Mouse (Mus musculus) mouse embryonic stem cell (cell line): ENCODE measurements around the gene Rsl24d1.
"Not testable (repeated sequence)": the region's sequence is repeated elsewhere in the genome, so short reads cannot be mapped to it uniquely, and the experiment has no call there.

Source experiments
- in situ Hi-C, 2 experiments: fragments of 300-500 bp; cut with MboI; formaldehyde crosslinking; loops; 1 replicate in 1 of 2; 3 replicates in 1 of 2; pipeline ENCODE4 v1.14.3; 2019 to 2020; ENCODE audit warnings: low sequenced_read_pairs in 2 of 2, low pct_unique_long_range_greater_than_20kb in 1 of 2, mixed read lengths in 1 of 2; ENCODE audit not compliant: unreplicated experiment in 1 of 2

Gene Rsl24d1

DNA sequence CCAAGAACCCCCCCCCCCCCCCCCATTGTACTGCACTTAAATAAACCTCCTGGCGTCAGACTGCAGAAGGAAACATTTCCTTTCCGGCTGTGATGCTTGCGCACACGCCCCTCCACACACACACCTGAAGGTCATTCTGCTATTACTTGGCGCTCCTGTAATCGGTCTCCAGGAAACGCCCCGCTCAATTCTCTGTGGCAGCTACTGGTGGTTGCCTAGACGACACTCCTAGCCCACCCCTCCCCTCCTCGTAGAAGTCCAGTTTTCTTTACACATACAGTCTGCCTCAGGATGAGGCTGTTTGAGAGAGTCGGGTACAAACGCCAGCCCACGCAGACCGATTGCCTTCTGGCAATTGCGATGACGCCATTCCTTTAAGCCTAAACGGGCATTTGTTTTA lies 18.6 kb upstream of the Rsl24d1 start:
- in situ Hi-C loops = loop anchor here (5.0 kb wide), 2 partner anchors 52 to 122 kb away; partner anchors contain the start of genes Pigb (in 2 of the 2) and Rab27a (in 2 of the 2)

DNA sequence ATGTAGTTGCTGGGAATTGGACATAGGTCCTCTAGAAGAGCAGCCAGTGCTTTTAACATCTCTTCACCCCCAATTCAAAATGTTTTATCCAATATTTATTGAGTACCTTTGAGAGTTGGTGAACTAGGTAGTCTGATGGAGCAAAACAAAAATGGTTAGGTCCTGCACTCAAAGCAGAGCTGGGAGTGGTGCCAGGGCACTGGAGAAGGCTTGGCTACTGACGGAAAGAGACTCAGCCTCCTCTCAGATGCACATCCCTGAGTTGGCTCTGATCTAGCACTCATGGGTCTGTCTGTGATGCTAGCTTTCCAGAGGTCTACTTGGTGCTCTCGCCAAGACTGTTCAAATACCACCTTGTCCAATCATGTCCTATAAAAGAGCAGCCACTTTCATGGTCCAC lies 15.3 kb upstream of the Rsl24d1 start:
- in situ Hi-C loops = no loop called here

DNA sequence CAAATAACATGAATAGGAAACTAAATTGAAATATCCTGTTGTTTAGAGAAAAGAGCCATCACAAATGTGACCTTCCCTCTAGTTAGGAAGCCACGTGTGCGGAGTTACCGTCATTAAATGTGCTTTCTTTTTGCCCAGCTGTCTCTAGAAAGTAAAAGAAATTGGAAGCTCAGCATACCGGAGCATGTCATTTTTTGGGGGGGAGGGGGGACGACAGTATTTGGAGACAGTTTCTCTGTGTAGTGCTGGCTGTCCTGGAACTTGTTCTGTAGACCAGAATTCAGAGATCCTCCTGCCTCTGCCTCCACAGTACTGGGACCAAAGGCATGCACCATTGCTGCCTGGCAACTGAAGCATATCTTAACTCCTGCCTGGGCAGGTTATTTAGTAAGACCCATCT lies 11.7 kb upstream of the Rsl24d1 start, which contains the start of gene Khdc3:
Gene Khdc3 (plus strand): TSS at position 301 of the 400 bp plus-strand sequence.
- in situ Hi-C loops = no loop called here

DNA sequence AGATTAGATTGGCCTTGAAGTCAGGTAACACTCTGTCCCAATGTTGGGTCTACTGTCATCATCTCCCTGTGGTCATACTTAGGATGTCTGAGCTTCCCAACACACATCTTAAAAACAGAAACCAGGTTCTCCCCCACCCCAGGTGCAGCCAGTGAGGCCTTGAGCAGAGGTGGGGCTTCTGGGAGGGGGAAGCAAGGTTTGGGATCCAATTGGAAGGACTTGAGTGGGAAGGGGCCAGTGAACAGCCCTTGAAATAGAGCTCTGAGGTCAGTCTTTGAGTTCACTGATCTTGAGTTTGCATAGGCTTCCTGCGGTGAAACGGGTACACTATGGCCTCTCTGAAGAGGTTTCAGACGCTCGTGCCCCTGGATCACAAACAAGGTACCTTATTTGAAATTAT lies 11.0 kb upstream of the Rsl24d1 start, which contains the start of gene Gm20509:
Gene Gm20509 (plus strand): TSS at position 290 of the 400 bp plus-strand sequence.
- in situ Hi-C loops = no loop called here

DNA sequence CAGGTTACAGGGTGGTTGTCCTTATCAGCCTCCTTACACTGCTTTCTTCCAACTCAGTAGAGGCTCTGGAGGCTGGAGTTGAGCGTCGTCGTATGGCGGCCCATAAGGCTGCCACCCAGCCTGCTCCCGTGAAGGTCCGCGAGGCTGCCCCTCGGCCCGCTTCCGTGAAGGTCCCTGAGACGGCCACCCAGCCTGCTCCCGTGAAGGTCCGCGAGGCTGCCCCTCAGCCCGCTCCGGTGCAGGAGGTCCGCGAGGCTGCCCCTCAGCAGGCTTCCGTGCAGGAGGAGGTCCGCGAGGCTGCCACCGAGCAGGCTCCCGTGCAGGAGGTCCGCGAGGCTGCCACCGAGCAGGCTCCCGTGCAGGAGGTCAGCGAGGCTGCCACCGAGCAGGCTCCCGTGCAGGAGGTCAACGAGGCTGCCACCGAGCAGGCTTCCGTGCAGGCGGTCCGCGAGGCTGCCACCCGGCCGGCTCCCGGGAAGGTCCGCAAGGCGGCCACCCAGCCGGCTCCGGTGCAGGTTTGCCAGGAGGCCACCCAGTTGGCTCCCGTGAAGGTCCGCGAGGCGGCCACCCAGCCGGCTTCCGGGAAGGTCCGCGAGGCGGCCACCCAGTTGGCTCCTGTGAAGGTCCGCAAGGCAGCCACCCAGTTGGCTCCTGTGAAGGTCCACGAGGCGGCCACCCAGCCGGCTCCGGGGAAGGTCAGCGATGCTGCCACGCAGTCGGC lies 9.9 kb upstream of the Rsl24d1 start:
- in situ Hi-C loops = no loop called here

DNA sequence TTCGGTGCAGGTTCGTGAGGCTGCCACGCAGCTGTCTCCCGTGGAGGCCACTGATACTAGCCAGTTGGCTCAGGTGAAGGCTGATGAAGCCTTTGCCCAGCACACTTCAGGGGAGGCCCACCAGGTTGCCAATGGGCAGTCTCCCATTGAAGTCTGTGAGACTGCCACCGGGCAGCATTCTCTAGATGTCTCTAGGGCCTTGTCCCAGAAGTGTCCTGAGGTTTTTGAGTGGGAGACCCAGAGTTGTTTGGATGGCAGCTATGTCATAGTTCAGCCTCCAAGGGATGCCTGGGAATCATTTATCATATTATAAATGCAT lies 9.4 kb upstream of the Rsl24d1 start:
- in situ Hi-C loops = no loop called here

DNA sequence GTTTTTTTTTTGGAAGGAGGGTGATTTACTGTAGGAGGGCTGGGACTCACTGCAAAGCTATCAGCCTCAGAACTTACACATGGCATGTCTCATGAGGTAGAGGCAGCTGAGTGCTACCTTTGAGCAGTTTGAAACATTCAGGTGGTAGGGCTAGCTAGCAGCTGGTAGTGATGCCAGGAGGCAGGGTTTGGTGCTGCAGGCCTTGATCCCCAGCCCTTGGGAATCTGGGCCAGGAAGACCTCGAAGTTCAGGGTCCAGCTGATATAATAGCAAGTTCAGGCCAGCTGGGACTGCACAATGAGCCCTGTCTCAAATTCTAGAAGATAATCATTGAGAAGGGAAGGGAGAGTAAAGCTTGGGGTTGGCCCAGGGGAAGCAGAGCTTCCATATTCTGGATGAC lies 8.1 kb upstream of the Rsl24d1 start:
- in situ Hi-C loops = no loop called here

DNA sequence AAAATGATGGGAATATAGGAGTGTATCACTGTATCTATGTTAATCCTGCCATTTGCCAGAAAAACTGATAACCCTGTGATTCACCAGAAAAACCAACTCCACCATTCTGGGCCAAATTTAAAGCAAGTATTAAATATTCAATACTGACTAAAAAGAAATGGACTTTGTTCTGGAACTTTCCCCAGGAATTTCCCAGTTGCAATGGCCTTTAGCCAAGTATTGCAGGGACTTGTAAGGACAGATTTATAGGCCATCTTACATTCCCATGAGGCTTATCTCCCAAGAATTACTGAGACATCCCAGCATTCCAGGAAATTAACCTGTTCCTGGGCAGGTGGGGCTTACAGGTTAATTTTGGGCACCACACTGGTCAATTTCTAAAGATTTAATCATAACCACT lies 7.5 kb upstream of the Rsl24d1 start:
- in situ Hi-C loops = no loop called here

DNA sequence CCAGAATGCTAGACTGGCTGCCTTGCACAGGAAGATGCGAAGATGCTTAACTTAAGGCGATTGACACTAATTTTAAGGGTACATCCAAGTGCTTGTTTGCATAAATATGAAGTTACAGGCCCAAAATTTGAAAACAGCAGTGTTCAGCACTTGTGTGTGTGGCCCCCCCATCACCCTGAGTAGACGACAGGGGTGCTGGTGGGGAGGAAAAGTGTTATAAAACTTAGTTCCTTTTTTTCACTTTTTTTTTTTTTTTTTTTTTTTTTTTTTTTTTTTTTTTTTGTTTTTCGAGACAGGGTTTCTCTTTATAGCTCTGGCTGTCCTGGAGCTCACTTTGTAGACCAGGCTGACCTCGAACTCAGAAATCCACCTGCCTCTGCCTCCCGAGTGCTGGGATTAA lies 3.5 kb downstream of the Rsl24d1 start:
- in situ Hi-C loops = not testable (repeated sequence)

DNA sequence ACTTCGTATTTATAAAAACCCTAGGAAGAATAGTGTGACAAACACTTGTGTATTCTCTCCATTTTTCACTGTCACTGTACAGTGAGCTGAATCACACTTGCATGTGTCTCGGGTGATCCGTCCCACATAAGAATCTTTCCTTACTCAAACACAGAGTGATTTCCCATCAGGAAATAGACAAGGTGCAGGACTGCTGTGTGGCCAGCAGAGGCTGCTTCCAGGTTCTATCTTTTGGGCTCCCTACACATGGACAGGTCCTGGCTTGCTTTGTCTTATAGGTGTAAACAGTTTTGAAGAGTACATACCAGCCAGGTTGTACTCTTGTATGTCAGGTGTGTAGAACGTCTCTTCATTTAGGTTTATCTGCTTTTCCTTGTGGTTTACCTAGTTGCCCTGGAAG lies 4.8 kb downstream of the Rsl24d1 start:
- in situ Hi-C loops = no loop called here

DNA sequence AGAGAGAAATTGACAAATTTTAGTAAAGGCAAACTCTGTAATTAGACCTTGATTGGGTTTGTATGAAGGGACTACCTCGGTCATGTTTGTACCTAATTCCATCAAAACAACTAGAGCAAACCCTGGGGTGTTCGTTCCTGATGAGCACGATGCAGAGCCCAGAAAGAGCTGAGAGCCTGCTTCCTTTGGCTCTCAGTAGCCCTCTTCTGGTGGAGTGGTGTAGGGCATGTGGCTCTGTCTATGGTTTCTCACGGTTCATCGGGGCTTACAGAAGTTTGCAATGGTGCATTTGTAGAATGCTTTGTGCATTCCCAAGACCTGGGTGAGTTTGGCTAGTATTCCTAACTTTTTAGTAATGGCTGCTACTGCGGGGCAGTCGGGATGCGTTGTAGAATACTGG lies 8.5 kb downstream of the Rsl24d1 start:
- in situ Hi-C loops = no loop called here

DNA sequence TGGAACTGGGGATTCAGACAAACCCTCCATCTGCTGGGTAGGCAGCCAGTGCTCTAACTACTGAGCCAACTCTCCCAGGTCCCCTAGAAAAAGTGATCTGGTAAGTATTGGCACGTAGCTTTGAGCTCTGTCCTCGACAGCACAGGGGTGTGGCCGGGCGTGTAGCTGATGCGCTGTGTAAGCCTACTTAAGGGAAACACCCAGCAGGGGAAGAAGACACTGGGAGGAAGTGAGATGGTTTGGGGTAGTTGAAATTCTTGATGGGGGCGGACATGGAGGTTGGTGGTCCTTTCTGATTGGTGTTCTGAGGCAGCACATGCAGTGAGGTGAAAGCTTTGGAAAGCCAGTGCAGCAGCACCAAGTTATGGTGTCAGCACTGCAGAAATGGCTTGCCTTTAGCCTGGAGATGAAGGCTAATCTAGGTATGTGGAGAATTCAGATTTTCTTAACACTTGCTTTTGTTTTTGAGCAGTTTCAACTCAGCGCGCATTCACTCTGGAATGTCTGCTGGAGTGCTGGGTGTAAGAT lies 11.9 kb downstream of the Rsl24d1 start:
- in situ Hi-C loops = no loop called here

DNA sequence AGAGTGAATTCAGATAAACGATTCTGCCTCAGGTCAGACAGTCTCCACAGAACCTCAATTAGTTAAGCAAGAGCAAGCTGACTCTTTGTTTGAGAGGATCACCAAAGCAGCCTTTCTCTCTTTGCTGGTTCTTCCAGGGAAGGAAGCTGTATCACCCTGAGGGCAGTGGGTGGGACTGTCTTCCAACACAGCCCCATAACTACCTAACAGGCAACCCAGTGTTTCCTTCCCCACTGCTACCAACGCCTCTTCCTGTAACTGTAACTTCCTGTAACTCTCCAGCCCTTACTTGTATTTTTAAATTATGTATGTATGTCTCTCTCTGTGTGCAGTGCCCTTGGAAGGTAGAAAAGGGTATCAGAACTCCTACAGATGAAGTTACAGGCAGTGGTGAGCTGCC lies 14.2 kb downstream of the Rsl24d1 start:
- in situ Hi-C loops = no loop called here

DNA sequence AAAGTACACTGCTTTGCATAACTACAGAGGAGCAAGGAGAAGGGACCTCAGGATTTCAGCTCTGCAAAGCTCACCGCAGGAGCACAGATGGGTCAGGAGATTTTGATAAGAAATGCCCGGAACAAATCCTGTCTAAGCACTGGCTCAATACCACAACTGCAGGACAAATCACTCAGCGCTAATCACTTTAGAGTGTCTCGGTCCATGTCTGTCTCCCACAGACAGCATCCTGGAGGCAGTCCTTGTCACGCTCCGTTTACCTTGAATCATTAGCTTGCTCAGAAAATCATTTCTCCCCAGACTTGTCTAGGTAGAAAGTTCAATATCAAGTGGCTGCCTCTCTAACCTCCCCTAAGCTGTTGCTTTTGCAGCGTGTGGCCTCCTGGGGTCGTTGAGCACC lies 16.6 kb downstream of the Rsl24d1 start:
- in situ Hi-C loops = no loop called here

DNA sequence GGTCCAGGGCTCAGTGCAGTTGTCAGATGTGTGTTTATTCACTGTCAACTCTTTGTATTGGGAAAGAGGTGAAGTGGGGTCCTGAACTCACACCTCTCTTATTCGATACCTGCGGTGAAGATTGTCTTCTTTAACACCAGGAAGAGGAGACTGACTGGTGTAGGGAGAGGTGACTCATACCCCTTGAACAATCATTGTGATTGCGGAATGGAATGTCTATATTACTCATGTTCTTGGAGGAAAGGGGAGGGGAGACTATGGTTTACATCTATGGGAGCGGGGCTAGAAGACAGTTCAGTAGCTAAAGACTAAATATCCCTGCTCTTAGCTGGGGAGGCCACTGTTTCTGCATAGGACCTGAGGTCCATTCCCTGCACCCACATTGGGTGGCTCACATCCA lies 17.3 kb downstream of the Rsl24d1 start:
- in situ Hi-C loops = no loop called here

DNA sequence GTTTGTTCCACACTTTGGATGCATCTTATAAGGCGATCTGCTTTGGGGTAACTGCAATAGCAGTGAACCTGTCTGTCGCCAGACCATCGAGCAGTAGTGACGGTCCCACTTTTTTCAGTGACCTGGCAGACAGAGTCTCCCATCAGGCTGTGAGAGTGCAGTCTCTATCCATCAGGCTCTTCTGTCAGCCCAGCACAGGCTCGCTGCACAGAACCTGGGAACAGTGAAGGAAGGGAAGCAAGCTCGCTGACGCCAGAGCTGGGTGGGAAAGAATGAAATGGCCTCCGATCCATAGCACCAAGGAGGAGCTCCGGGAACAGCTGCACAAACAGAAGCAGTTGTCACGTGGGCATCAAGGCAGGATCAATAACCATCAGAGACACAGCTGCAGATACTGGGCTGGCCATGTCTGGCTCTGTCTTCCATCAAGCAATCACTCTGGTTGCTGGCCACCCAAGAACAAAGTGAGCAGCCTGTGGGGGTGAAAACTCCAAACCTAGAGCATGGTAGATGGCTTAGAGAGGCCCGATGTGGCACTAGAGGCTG lies 24.2 kb downstream of the Rsl24d1 start:
- in situ Hi-C loops = no loop called here

DNA sequence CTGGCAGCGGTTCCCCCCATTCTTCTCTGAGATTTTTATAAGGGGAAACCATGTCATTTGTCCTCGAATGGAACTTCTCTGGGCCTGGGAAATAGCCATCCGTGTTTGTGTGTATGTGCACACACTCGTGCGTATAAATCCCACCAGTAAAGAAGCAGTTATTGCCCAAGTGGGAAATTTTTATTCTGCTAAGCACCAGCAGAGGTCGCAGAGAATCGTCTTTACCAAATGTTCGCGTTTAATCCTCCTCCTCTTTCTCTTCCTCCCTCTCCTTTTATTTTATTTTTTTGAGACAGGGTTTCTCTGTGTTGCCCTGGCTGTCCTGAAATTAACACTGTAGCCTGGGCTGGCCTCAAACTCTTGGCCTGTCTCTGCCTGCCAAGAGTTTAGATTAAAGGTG lies 41.1 kb downstream of the Rsl24d1 start:
- in situ Hi-C loops = loop anchor here in 1 of 2 experiments (25.0 kb wide), 1 partner anchor 283 kb away; no protein-coding TSS in a partner anchor

DNA sequence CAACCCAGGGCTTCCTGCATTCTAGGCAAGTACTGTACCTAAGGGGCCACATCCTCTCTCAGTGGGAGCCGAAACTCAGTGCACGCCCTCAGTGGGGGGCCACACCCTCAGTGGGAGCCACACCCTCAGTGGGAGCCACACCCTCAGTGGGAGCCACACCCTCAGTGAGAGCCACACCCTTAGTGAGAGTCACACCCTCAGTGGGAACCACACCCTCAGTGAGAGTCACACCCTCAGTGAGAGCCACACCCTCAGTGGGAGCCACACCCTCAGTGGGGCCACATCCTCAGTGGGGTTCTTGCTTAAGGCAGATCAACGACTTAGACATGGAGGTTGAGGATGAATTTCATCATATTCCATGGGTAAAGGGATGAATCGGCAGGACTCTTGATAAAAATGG lies 44.7 kb downstream of the Rsl24d1 start:
- in situ Hi-C loops = loop anchor here in 1 of 2 experiments (25.0 kb wide), 1 partner anchor 279 kb away; no protein-coding TSS in a partner anchor

DNA sequence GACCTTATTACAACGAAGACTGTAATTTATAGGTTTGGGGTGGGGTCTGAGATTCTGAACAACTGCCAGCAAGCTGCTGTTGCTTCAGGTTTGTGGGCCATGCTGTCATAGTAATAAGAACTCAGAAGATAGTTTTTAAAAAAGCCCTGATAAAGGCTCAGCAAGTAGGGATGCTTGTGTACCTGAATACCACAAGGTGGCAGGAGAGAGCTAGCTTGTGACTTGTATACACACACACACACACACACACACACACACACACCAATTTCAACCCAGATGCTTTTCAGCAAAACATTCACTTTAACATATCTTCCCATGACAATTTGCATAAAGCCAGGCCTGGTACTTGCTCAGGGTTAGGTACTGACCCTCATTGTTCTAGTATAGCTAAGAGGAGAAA lies 46.0 kb downstream of the Rsl24d1 start:
- in situ Hi-C loops = loop anchor here in 1 of 2 experiments (25.0 kb wide), 1 partner anchor 278 kb away; no protein-coding TSS in a partner anchor
